Mouse (Mus musculus) intestine, embryonic 16.5 days (tissue): Measurements from ENCODE around the gene Cptp. TPM values are rescaled to one million over a fixed set of nuclear protein-coding genes. Genes with fewer than 3 reads are reported as not detected.
A peak's percentile ranks its signal among the peaks of the same experiment; 100 is the strongest.

Experiments used
- ATAC-seq: fragments of 200-750 bp; cut with Nextera tagmentation; 2 replicates; pipeline ENCODE4 v1.8.0; 2017; ENCODE audit warnings: moderate TSS enrichment, moderate library complexity
- H3K27ac ChIP-seq: fragments of 300-500 bp; sonication (generic); 2 replicates; pipeline ENCODE4 v1.5.1; 2014; ENCODE audit warnings: mild to moderate bottlenecking, low read length
- H3K27me3 ChIP-seq: fragments of 300-500 bp; sonication (generic); replicated peaks from 2 replicates; pipeline ENCODE4 v1.6.1; 2014; ENCODE audit warnings: low read length, control low read depth, mixed read lengths; ENCODE audit not compliant: control insufficient read depth, insufficient read depth
- H3K36me3 ChIP-seq: fragments of 300-500 bp; sonication (generic); 2 replicates; pipeline ENCODE4 v1.6.1; 2014; ENCODE audit warnings: low read length, control low read depth; ENCODE audit not compliant: control insufficient read depth, insufficient read depth
- H3K4me1 ChIP-seq: fragments of 300-500 bp; sonication (generic); 2 replicates; pipeline ENCODE4 v1.6.1; 2014; ENCODE audit warnings: low read length, control low read depth, mixed read lengths; ENCODE audit not compliant: control insufficient read depth, insufficient read depth
- H3K4me2 ChIP-seq: fragments of 300-500 bp; sonication (generic); 2 replicates; pipeline ENCODE4 v1.6.1; 2014; ENCODE audit warnings: low read depth, low read length, control low read depth
- H3K4me3 ChIP-seq: fragments of 300-500 bp; sonication (generic); 2 replicates; pipeline ENCODE4 v1.5.1; 2014; ENCODE audit warnings: mild to moderate bottlenecking, low read length
- H3K9ac ChIP-seq: fragments of 300-500 bp; sonication (generic); 2 replicates; pipeline ENCODE4 v1.6.1; 2014; ENCODE audit warnings: low read depth, low read length
- H3K9me3 ChIP-seq: fragments of 300-500 bp; sonication (generic); 2 replicates; pipeline ENCODE4 v1.6.1; 2016; ENCODE audit warnings: low read length, control low read depth; ENCODE audit not compliant: control insufficient read depth
- whole genome bisulfite sequencing: fragments of 180-500 bp; shearing (Covaris S2); extraction: QIAGEN DNeasy Blood & Tissue Kit; methylation state at CpG from one replicate; pipeline ENCODE4 v1.1.7; 2014; 5-methylcytosine and 5-hydroxymethylcytosine counted together
- polyA plus RNA-seq: library from polyadenylated mRNA; unstranded; fragments of >200 nt; fragmentation: Nextera tagmentation; extraction: Ambion mirVana; gene quantifications from 2 replicates; pipeline ENCODE4 v1.2.1, GENCODE M21; 2015

Gene Cptp
- polyA plus RNA-seq, 1 experiment from 2014 or later, result 24.9 TPM

- Histone ChIP-seq H3K4me3 (no peak overlapping the region), H3K36me3 (0 out of 2 replicates have a peak, but pooled peaks cover 5% of the 10 kb centered on the region), H3K27me3 (no peaks in the 10 kb centered on the region), H3K4me1 (peaks cover 27% of the 10 kb centered on the region), H3K9ac (no peak overlapping the region), H3K9me3 (no peaks in the 10 kb centered on the region), H3K4me2 (no peak overlapping the region), H3K27ac (no peak overlapping the region)
- no peak for ATAC-seq
- 88% methylated on average over 2 of the region's 2 CpGs for WGBS
These were observed 19.8 kb downstream of the Cptp start for GRCm38 (mm10) chr4:155849391-155849790.

GRCm38 (mm10) chr4:155848434-155849095 lies 20.7 kb downstream of the Cptp start:
- Histone ChIP-seq H3K27me3 (no peaks in the 10 kb centered on the region), H3K9ac (peak overlapping the region; percentile 90), H3K9me3 (no peaks in the 10 kb centered on the region), H3K4me1 (peaks cover 27% of the 10 kb centered on the region), H3K36me3 (0 out of 2 replicates have a peak, but pooled peaks cover 1% of the 10 kb centered on the region), H3K4me2 (peak overlapping the region; percentile 76), H3K4me3 (peak overlapping the region; percentile 86), H3K27ac (no peak overlapping the region)
- peak; percentile 12; the same call in 1 of the 2 replicates for ATAC-seq
- WGBS, result 58% methylated on average over 7 of the region's 7 CpGs

- H3K4me2 ChIP-seq, result peak overlapping the region; percentile 76
- peak overlapping the region; percentile 90 for H3K9ac ChIP-seq
- 2% methylated on average over 63 of the region's 69 CpGs for WGBS
- peak; percentile 65 for ATAC-seq
- H3K27ac ChIP-seq, result peak overlapping the region; percentile 58; the same call in 1 of the 2 replicates
- no peaks in the 10 kb centered on the region for H3K36me3 ChIP-seq
- H3K9me3 ChIP-seq, result no peaks in the 10 kb centered on the region
- H3K27me3 ChIP-seq, result no peaks in the 10 kb centered on the region
- H3K4me1 ChIP-seq, result peaks cover 27% of the 10 kb centered on the region
- peak overlapping the region; percentile 86 for H3K4me3 ChIP-seq
These were observed 21.5 kb downstream of the Cptp start for GRCm38 (mm10) chr4:155847591-155848352.

- no peaks in the 10 kb centered on the region for H3K9me3 ChIP-seq
- WGBS, result 2% methylated on average over 59 of the region's 65 CpGs
- ATAC-seq, result peak; percentile 94
These were observed 22.2 kb downstream of the Cptp start, which contains the start of gene Dvl1 for GRCm38 (mm10) chr4:155846871-155847578. Dvl1 (plus strand) TSS chr4:155847402.

GRCm38 (mm10) chr4:155843231-155843630 lies 26.0 kb downstream of the Cptp start:
- no peak overlapping the region for H3K27ac ChIP-seq

More at GRCm38 (mm10) chr4:155846871-155847578, 22.2 kb downstream of the Cptp start, which contains the start of gene Dvl1:
- peaks cover 27% of the 10 kb centered on the region for H3K4me1 ChIP-seq
- H3K9ac ChIP-seq, result peak within 1 kb of the TSS; percentile 90
- peak within 1 kb of the TSS; percentile 86 for H3K4me3 ChIP-seq
- H3K36me3 ChIP-seq, result no peaks in the 10 kb centered on the region
- H3K4me2 ChIP-seq, result peak within 1 kb of the TSS; percentile 85
- no peaks in the 10 kb centered on the region for H3K27me3 ChIP-seq
- H3K27ac ChIP-seq, result peak within 1 kb of the TSS; percentile 58; the same call in 1 of the 2 replicates

GRCm38 (mm10) chr4:155841651-155842270 lies 27.5 kb downstream of the Cptp start:
- WGBS, result 48% methylated on average over 38 of the region's 38 CpGs
- Histone ChIP-seq H3K4me3 (peak overlapping the region; percentile 60), H3K27ac (no peak overlapping the region)

More at GRCm38 (mm10) chr4:155843231-155843630, 26.0 kb downstream of the Cptp start:
- no peaks in the 10 kb centered on the region for H3K36me3 ChIP-seq
- no peak overlapping the region for H3K4me3 ChIP-seq
- no peak for ATAC-seq
- no peak overlapping the region for H3K4me2 ChIP-seq
- H3K9me3 ChIP-seq, result no peaks in the 10 kb centered on the region
- peaks cover 28% of the 10 kb centered on the region for H3K4me1 ChIP-seq
- H3K9ac ChIP-seq, result no peak overlapping the region
- no peaks in the 10 kb centered on the region for H3K27me3 ChIP-seq
- 91% methylated on average over 5 of the region's 5 CpGs for WGBS

GRCm38 (mm10) chr4:155841003-155841454 lies 28.2 kb downstream of the Cptp start:
- Histone ChIP-seq H3K4me2 (peak overlapping the region; percentile 97), H3K4me1 (peaks cover 30% of the 10 kb centered on the region), H3K4me3 (peak overlapping the region; percentile 60), H3K27ac (peak overlapping the region; percentile 55; the same call in 1 of the 2 replicates), H3K9ac (peak overlapping the region; percentile 75), H3K27me3 (no peaks in the 10 kb centered on the region), H3K9me3 (no peaks in the 10 kb centered on the region), H3K36me3 (no peaks in the 10 kb centered on the region)
- peak; percentile 55 for ATAC-seq
- WGBS, result 1% methylated on average over 32 of the region's 32 CpGs

More at GRCm38 (mm10) chr4:155841651-155842270, 27.5 kb downstream of the Cptp start:
- Histone ChIP-seq H3K4me1 (peaks cover 34% of the 10 kb centered on the region), H3K9ac (no peak overlapping the region), H3K9me3 (no peaks in the 10 kb centered on the region), H3K4me2 (peak overlapping the region; percentile 97), H3K27me3 (no peaks in the 10 kb centered on the region), H3K36me3 (no peaks in the 10 kb centered on the region)
- ATAC-seq, result no peak

- 12% methylated on average over 8 of the region's 8 CpGs for WGBS
- no peak; the same call in 1 of the 2 replicates for ATAC-seq
- Histone ChIP-seq H3K27me3 (no peaks in the 10 kb centered on the region), H3K9me3 (no peaks in the 10 kb centered on the region), H3K36me3 (no peaks in the 10 kb centered on the region), H3K9ac (peak overlapping the region; percentile 75), H3K4me2 (peak overlapping the region; percentile 97), H3K27ac (peak overlapping the region; percentile 93), H3K4me1 (peaks cover 30% of the 10 kb centered on the region), H3K4me3 (peak overlapping the region; percentile 60)
These were observed 28.9 kb downstream of the Cptp start for GRCm38 (mm10) chr4:155840076-155841002.
